27 mouse cellular contexts compared by ENCODE assay signal in genomic region chr14:25582603-25583002, GRCm38 (mm10).
"Had no signal": no experiment of that assay in that cellular context is flagged by ENCODE, and none has a peak within 500 bp of the region (broad histone marks: within the 10 kb centered on the region; RNA-seq: fewer than 3 reads in every experiment).

No protein-coding gene starts in this region.

- DNase-seq: gastrocnemius, adult 2 months; gastrocnemius, postnatal 10 days; gastrocnemius, postnatal 25 days; heart, adult 11 months; heart, adult 2 months; heart, postnatal 14 days; heart, postnatal 4 days; kidney, adult 18-20 months; kidney, adult 8-10 months; kidney, postnatal 10 days; kidney, postnatal 25 days; kidney, postnatal 4 days; liver had no signal

- H3K9me3 ChIP-seq: heart, embryonic 13.5 days; heart, embryonic 15.5 days; hindbrain, embryonic 10.5 days; hindbrain, embryonic 12.5 days; intestine, embryonic 15.5 days; limb, embryonic 10.5 days; limb, embryonic 12.5 days had no signal

- H3K4me3 ChIP-seq: gastrocnemius, adult 2 months; heart, adult 2 months; heart, embryonic 13.5 days; heart, embryonic 15.5 days; hindbrain, embryonic 10.5 days; hindbrain, embryonic 12.5 days; intestine, embryonic 15.5 days; layer of hippocampus, adult 2 months; left cerebral cortex, adult 2 months; limb, embryonic 10.5 days; limb, embryonic 12.5 days had no signal

- H3K27ac ChIP-seq: gastrocnemius, adult 2 months; heart, adult 2 months; heart, embryonic 13.5 days; heart, embryonic 15.5 days; hindbrain, embryonic 10.5 days; hindbrain, embryonic 14.5 days; intestine, embryonic 15.5 days; layer of hippocampus, adult 2 months; left cerebral cortex, adult 2 months; limb, embryonic 10.5 days; limb, embryonic 12.5 days had no signal

- H3K9ac ChIP-seq: heart, embryonic 13.5 days; heart, embryonic 15.5 days; hindbrain, embryonic 12.5 days; hindbrain, embryonic 14.5 days; intestine, embryonic 15.5 days; limb, embryonic 12.5 days had no signal

- H3K27me3 ChIP-seq: heart, embryonic 13.5 days; heart, embryonic 15.5 days; hindbrain, embryonic 12.5 days; intestine, embryonic 15.5 days; limb, embryonic 12.5 days had no signal

- ATAC-seq: hindbrain, embryonic 16.5 days; inflammation-experienced regulatory T-cells, adult 6 months; intestine, embryonic 15.5 days; intestine, postnatal 0 days had no signal

- H3K4me2 ChIP-seq: heart, embryonic 11.5 days; heart, embryonic 13.5 days; heart, embryonic 15.5 days; hindbrain, embryonic 12.5 days; hindbrain, embryonic 14.5 days; intestine, embryonic 15.5 days; limb, embryonic 12.5 days had no signal
